Mouse (Mus musculus): ENCODE measurements around the gene Fam53b. TPM values are rescaled to one million over a fixed set of nuclear protein-coding genes. Genes with fewer than 3 reads are reported as not detected.

Fam53b gene
- polyA plus RNA-seq, 1 experiment, result 10.4 TPM

GRCm38 (mm10) chr7:132804951-132805350 is 8.7 kb downstream of the Fam53b start:
- Histone ChIP-seq H3K27me3 (ENCODE audit: control insufficient read depth, insufficient read depth, low read length, poor library complexity, severe bottlenecking) (no peaks in the 10 kb centered on the region), H3K36me3 (ENCODE audit: control insufficient read depth, insufficient read depth, low read length, poor library complexity, severe bottlenecking) (no peaks in the 10 kb centered on the region), H3K9me3 (replicated peaks; ENCODE audit: control insufficient read depth, insufficient read depth, low read length, poor library complexity, severe bottlenecking) (no peaks in the 10 kb centered on the region), H3K4me1 (ENCODE audit: control insufficient read depth, insufficient read depth, low read length) (peaks cover 8% of the 10 kb centered on the region), H3K27ac (ENCODE audit: insufficient read depth, low read length) (no peak overlapping the region), H3K4me3 (ENCODE audit: low read depth, low read length) (no peak overlapping the region), H3K9ac (ENCODE audit: low read depth, poor library complexity, severe bottlenecking) (no peak overlapping the region)
- TF ChIP-seq CTCF (IDR thresholded peaks at IDR 0.05; ENCODE audit: low read depth, low read length) (no peak), EP300 (IDR thresholded peaks at IDR 0.05; ENCODE audit: insufficient read depth, low read depth, low read length) (no peak), POLR2A (IDR thresholded peaks at IDR 0.05; ENCODE audit: insufficient read depth, low read length) (no peak)

DNA sequence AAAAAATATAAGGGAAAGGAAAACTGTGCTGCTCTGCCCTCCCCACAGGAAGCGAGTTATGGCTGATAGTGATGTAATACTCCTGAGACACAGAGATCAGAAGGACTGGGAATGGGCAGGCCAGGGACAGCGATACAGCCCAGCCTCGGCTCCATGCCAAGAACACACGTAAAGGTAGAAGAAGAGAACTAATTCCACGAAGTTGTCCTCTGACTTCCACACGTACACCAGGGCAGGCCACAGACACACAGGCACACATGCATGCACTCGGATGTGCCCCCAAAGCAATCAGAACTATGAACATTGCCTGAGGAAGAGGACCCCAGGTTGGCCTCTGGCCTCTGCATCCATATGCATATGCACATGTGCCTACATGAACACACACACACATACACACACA is 9.2 kb downstream of the Fam53b start:
- no peak for TF ChIP-seq EP300 (IDR thresholded peaks at IDR 0.05; ENCODE audit: insufficient read depth, low read depth, low read length)
- TF ChIP-seq POLR2A (IDR thresholded peaks at IDR 0.05; ENCODE audit: insufficient read depth, low read length), result no peak
- no peak for TF ChIP-seq CTCF (IDR thresholded peaks at IDR 0.05; ENCODE audit: low read depth, low read length)
- H3K9me3 ChIP-seq (replicated peaks; ENCODE audit: control insufficient read depth, insufficient read depth, low read length, poor library complexity, severe bottlenecking), result no peaks in the 10 kb centered on the region
- no peak overlapping the region for H3K9ac ChIP-seq (ENCODE audit: low read depth, poor library complexity, severe bottlenecking)
- H3K27me3 ChIP-seq (ENCODE audit: control insufficient read depth, insufficient read depth, low read length, poor library complexity, severe bottlenecking), result no peaks in the 10 kb centered on the region
- no peak overlapping the region for H3K4me3 ChIP-seq (ENCODE audit: low read depth, low read length)
- H3K4me1 ChIP-seq (ENCODE audit: control insufficient read depth, insufficient read depth, low read length), result peaks cover 6% of the 10 kb centered on the region
- H3K27ac ChIP-seq (ENCODE audit: insufficient read depth, low read length), result no peak overlapping the region
- no peaks in the 10 kb centered on the region for H3K36me3 ChIP-seq (ENCODE audit: control insufficient read depth, insufficient read depth, low read length, poor library complexity, severe bottlenecking)

DNA sequence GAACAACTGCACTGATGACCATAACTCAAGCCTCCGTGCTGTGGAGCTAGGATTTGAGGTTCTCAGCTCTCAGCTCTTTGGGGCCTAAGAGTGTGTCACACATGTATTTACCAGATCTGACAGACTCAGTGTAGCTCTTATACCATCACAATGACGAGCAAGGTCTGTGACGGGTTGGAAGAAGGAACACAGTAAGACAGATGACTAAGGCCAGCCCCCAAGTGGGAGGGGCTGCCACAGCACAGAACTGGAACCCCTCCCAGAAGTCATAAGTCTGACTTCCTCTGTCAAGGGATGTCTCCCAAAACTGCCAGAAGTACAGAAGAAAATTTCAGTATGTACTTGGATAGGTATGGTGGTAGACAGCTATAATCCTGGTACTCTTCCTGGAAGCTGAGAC is 9.7 kb downstream of the Fam53b start:
- H3K9me3 ChIP-seq (replicated peaks; ENCODE audit: control insufficient read depth, insufficient read depth, low read length, poor library complexity, severe bottlenecking), result no peaks in the 10 kb centered on the region
- TF ChIP-seq CTCF (IDR thresholded peaks at IDR 0.05; ENCODE audit: low read depth, low read length) (no peak), EP300 (IDR thresholded peaks at IDR 0.05; ENCODE audit: insufficient read depth, low read depth, low read length) (no peak), POLR2A (IDR thresholded peaks at IDR 0.05; ENCODE audit: insufficient read depth, low read length) (no peak)
- H3K4me1 ChIP-seq (ENCODE audit: control insufficient read depth, insufficient read depth, low read length), result peaks cover 6% of the 10 kb centered on the region

DNA sequence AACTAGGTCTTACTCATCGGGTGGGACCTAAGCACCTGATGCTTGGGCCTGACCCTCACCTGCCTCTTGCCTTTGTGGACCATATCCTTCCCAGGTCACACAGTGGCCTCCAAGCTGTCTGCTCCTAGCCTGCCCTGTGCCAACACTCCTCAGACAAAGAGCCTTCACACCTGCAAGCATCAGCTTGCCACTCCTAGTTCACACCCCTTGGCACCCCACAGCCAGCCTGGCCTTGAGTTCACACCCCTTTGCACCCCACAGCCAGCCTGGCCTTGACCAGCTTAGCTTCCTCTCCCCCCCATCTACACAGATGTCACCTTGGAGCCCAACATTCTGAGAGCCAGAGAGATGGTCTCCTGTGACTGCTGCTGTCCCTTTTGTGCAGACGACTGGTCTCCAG is 10.3 kb downstream of the Fam53b start:
- H3K9me3 ChIP-seq (replicated peaks; ENCODE audit: control insufficient read depth, insufficient read depth, low read length, poor library complexity, severe bottlenecking), result no peaks in the 10 kb centered on the region
- no peaks in the 10 kb centered on the region for H3K36me3 ChIP-seq (ENCODE audit: control insufficient read depth, insufficient read depth, low read length, poor library complexity, severe bottlenecking)
- H3K27ac ChIP-seq (ENCODE audit: insufficient read depth, low read length), result no peak overlapping the region
- H3K9ac ChIP-seq (ENCODE audit: low read depth, poor library complexity, severe bottlenecking), result no peak overlapping the region
- no peak for TF ChIP-seq EP300 (IDR thresholded peaks at IDR 0.05; ENCODE audit: insufficient read depth, low read depth, low read length)
- TF ChIP-seq CTCF (IDR thresholded peaks at IDR 0.05; ENCODE audit: low read depth, low read length), result no peak
- no peak for TF ChIP-seq POLR2A (IDR thresholded peaks at IDR 0.05; ENCODE audit: insufficient read depth, low read length)
- H3K4me1 ChIP-seq (ENCODE audit: control insufficient read depth, insufficient read depth, low read length), result peaks cover 6% of the 10 kb centered on the region
- no peak overlapping the region for H3K4me3 ChIP-seq (ENCODE audit: low read depth, low read length)
- H3K27me3 ChIP-seq (ENCODE audit: control insufficient read depth, insufficient read depth, low read length, poor library complexity, severe bottlenecking), result no peaks in the 10 kb centered on the region

More for the DNA sequence above, 9.7 kb downstream of the Fam53b start:
- Histone ChIP-seq H3K36me3 (ENCODE audit: control insufficient read depth, insufficient read depth, low read length, poor library complexity, severe bottlenecking) (no peaks in the 10 kb centered on the region), H3K4me3 (ENCODE audit: low read depth, low read length) (no peak overlapping the region), H3K9ac (ENCODE audit: low read depth, poor library complexity, severe bottlenecking) (no peak overlapping the region), H3K27ac (ENCODE audit: insufficient read depth, low read length) (no peak overlapping the region), H3K27me3 (ENCODE audit: control insufficient read depth, insufficient read depth, low read length, poor library complexity, severe bottlenecking) (no peaks in the 10 kb centered on the region)

DNA sequence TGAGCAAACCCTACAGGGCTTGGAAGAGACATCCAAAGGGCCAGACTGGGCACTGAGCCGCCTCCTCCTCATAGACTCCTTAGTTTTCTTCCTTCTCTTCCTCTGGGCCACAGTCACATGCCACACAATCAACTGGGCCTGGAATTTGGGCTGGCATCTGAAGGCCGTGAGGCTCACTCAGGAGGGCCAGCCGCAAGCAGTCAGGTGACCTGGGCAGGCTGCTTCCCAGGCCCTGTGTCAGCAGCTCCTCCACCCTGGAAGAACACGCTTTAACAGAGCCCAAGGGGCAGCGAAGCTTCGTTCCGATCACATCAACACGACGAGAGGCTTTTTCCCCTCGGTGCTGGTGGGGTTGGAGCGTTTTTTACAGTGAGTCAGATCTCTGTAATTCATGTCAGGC is 11.0 kb downstream of the Fam53b start:
- Histone ChIP-seq H3K4me3 (ENCODE audit: low read depth, low read length) (no peak overlapping the region), H3K27ac (ENCODE audit: insufficient read depth, low read length) (no peak overlapping the region), H3K27me3 (ENCODE audit: control insufficient read depth, insufficient read depth, low read length, poor library complexity, severe bottlenecking) (no peaks in the 10 kb centered on the region), H3K36me3 (ENCODE audit: control insufficient read depth, insufficient read depth, low read length, poor library complexity, severe bottlenecking) (no peaks in the 10 kb centered on the region), H3K9me3 (replicated peaks; ENCODE audit: control insufficient read depth, insufficient read depth, low read length, poor library complexity, severe bottlenecking) (no peaks in the 10 kb centered on the region), H3K9ac (ENCODE audit: low read depth, poor library complexity, severe bottlenecking) (no peak overlapping the region), H3K4me1 (ENCODE audit: control insufficient read depth, insufficient read depth, low read length) (peaks cover 4% of the 10 kb centered on the region)
- no peak for TF ChIP-seq POLR2A (IDR thresholded peaks at IDR 0.05; ENCODE audit: insufficient read depth, low read length)
- TF ChIP-seq EP300 (IDR thresholded peaks at IDR 0.05; ENCODE audit: insufficient read depth, low read depth, low read length), result no peak
- TF ChIP-seq CTCF (IDR thresholded peaks at IDR 0.05; ENCODE audit: low read depth, low read length), result no peak

DNA sequence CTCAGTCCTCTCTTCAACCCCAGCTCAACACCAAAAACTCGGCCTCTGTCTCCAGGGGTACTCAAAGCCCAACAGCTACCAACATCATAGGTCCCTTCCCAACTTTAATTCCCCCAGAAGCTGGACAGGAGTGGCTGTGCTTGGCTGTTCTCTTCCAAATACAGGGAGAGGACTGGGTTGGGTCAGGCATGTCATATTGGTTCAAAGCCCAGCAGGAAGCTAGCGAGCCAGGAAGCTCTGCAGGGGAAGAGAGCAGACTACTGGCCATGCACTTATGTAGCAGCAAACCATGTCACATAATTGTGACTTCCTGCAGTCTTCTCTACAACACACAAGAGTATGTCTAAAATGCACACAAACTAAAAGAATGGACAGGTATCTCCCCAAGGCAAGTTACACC is 11.6 kb downstream of the Fam53b start:
- Histone ChIP-seq H3K27ac (ENCODE audit: insufficient read depth, low read length) (no peak overlapping the region), H3K4me1 (ENCODE audit: control insufficient read depth, insufficient read depth, low read length) (no peaks in the 10 kb centered on the region), H3K36me3 (ENCODE audit: control insufficient read depth, insufficient read depth, low read length, poor library complexity, severe bottlenecking) (no peaks in the 10 kb centered on the region), H3K9ac (ENCODE audit: low read depth, poor library complexity, severe bottlenecking) (no peak overlapping the region), H3K27me3 (ENCODE audit: control insufficient read depth, insufficient read depth, low read length, poor library complexity, severe bottlenecking) (no peaks in the 10 kb centered on the region), H3K9me3 (replicated peaks; ENCODE audit: control insufficient read depth, insufficient read depth, low read length, poor library complexity, severe bottlenecking) (no peaks in the 10 kb centered on the region), H3K4me3 (ENCODE audit: low read depth, low read length) (no peak overlapping the region)
- TF ChIP-seq POLR2A (IDR thresholded peaks at IDR 0.05; ENCODE audit: insufficient read depth, low read length) (no peak), CTCF (IDR thresholded peaks at IDR 0.05; ENCODE audit: low read depth, low read length) (no peak), EP300 (IDR thresholded peaks at IDR 0.05; ENCODE audit: insufficient read depth, low read depth, low read length) (no peak)

Measured in ES-Bruce4 (cell line).